Mouse (Mus musculus) intestine, postnatal 0 days (tissue): ENCODE results near the gene Satb2. TPM values are rescaled to one million over a fixed set of nuclear protein-coding genes. Genes with fewer than 3 reads are reported as not detected.

Experiments used
- ATAC-seq: fragments of 200-750 bp; cut with Nextera tagmentation; 2 replicates; pipeline ENCODE4 v1.8.0; 2017; ENCODE audit warnings: mild to moderate bottlenecking, moderate TSS enrichment, moderate library complexity
- H3K27ac ChIP-seq: fragments of 300-500 bp; sonication (generic); 2 replicates; pipeline ENCODE4 v1.5.1; 2014; ENCODE audit warnings: mild to moderate bottlenecking, low read depth, low read length, moderate library complexity
- H3K27me3 ChIP-seq: fragments of 300-500 bp; sonication (generic); replicated peaks from 2 replicates; pipeline ENCODE4 v1.6.1; 2014; ENCODE audit warnings: low read length, mixed read lengths; ENCODE audit not compliant: control insufficient read depth, insufficient read depth
- H3K36me3 ChIP-seq: fragments of 300-500 bp; sonication (generic); 2 replicates; pipeline ENCODE4 v1.6.1; 2014; ENCODE audit warnings: mild to moderate bottlenecking, moderate library complexity; ENCODE audit not compliant: control insufficient read depth, insufficient read depth
- H3K4me1 ChIP-seq: fragments of 300-500 bp; sonication (generic); replicated peaks from 2 replicates; pipeline ENCODE4 v1.6.1; 2014; ENCODE audit warnings: antibody characterized with exemption, low read length, mixed read lengths; ENCODE audit not compliant: control insufficient read depth, insufficient read depth
- H3K4me2 ChIP-seq: fragments of 300-500 bp; sonication (generic); replicated peaks from 2 replicates; pipeline ENCODE4 v1.6.1; 2014; ENCODE audit warnings: low read depth, mild to moderate bottlenecking, moderate library complexity
- H3K4me3 ChIP-seq: fragments of 300-500 bp; sonication (generic); 2 replicates; pipeline ENCODE4 v1.5.1; 2014; ENCODE audit warnings: low read depth, low read length
- H3K9ac ChIP-seq: fragments of 300-500 bp; sonication (generic); 2 replicates; pipeline ENCODE4 v1.6.1; 2014; ENCODE audit warnings: mild to moderate bottlenecking, low read depth, low read length
- H3K9me3 ChIP-seq: fragments of 300-500 bp; sonication (generic); 2 replicates; pipeline ENCODE4 v1.6.1; 2016; ENCODE audit warnings: mixed run types; ENCODE audit not compliant: control insufficient read depth
- CTCF ChIP-seq: sonication (generic); IDR thresholded peaks from 2 replicates; pipeline ENCODE4 v1.5.1; 2016; ENCODE audit warnings: low read depth, mild to moderate bottlenecking, control low read depth, antibody characterized with exemption, moderate library complexity
- WGBS: fragments of 180-500 bp; shearing (Covaris S2); extraction: QIAGEN DNeasy Blood & Tissue Kit; methylation state at CpG from one replicate; pipeline ENCODE4 v1.1.7; 2014; 5-methylcytosine and 5-hydroxymethylcytosine counted together
- polyA plus RNA-seq: library from polyadenylated mRNA; unstranded; fragments of >200 nt; fragmentation: Nextera tagmentation; extraction: Ambion mirVana; gene quantifications from 2 replicates; pipeline ENCODE4 v1.2.1, GENCODE M21; 2015

Gene Satb2
- polyA plus RNA-seq, 1 experiment from 2014 or later: 2.4 TPM

DNA sequence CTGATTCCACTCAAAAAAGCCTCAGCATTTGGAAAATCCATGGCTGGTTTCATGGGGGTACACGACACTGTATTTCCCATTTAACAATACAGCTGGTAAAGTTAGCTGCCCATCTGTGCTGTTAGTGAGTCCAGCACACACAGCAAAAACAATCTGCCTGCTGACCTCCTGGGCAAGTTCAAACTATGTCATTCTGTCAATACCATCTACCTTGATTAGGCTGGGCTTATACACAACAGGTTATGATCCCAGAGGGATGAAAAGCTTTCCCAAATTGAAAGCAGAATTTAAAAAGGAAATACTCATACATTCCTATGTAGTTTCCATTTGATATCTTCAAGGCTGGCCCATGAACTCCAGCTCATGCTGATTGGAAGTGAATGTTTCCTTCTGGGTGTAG lies 113.2 kb downstream of the Satb2 start:
- TF ChIP-seq CTCF: no peak
- Histone ChIP-seq H3K4me1 (no peaks in the 10 kb centered on the region), H3K27me3 (no peaks in the 10 kb centered on the region), H3K9ac (no peak overlapping the region), H3K27ac (no peak overlapping the region), H3K4me3 (no peak overlapping the region), H3K4me2 (no peak overlapping the region), H3K9me3 (no peaks in the 10 kb centered on the region), H3K36me3 (0 out of 2 replicates have a peak, but pooled peaks cover 1% of the 10 kb centered on the region)
- 86% methylated on average over 1 of the region's 1 CpGs for WGBS
- ATAC-seq: no peak

DNA sequence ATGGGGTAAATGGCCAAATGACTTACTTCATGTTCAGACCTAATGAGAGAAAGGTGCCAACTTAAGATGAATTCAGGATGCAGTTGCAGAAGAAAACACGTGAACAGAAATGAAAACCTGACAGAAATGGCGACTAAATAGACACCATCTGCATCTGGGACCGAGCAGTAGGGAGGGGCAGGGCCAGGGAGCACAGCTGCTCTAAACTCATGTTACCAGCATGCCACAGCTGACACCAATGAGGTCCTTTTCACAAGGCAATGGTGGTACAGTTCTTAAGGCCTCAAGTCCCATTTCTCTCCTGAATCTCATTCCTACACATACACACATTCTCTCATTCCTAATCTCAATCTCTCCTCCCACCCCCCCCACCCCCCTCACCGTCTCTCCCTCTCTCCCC lies 115.7 kb downstream of the Satb2 start:
- Histone ChIP-seq H3K4me1 (no peaks in the 10 kb centered on the region), H3K4me2 (no peak overlapping the region), H3K36me3 (no peaks in the 10 kb centered on the region), H3K27me3 (no peaks in the 10 kb centered on the region), H3K9ac (no peak overlapping the region), H3K9me3 (no peaks in the 10 kb centered on the region), H3K4me3 (no peak overlapping the region), H3K27ac (no peak overlapping the region)
- no peak for TF ChIP-seq CTCF
- ATAC-seq: no peak
- WGBS: 83% methylated on average over 4 of the region's 4 CpGs

DNA sequence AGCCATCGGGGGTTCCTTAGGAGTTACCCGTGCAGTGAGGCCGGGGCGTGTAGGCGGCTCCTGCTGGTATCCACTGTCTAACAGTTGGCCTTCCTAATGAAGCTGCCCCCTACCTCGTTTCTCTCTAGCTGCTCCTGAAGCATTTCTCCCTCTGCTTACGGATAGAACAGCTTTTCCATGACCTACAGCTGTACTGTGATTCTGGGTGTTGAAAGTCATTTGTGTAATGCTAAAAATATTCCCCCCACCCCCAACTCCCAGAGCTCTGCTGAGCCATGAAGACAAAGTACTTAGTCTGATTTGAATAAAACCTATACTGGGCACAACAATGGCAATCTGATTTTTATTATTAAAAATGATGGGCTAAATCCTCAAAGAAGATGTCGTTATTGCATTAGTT lies 121.2 kb downstream of the Satb2 start:
- Histone ChIP-seq H3K9me3 (no peaks in the 10 kb centered on the region), H3K9ac (no peak overlapping the region), H3K4me3 (no peak overlapping the region), H3K4me2 (no peak overlapping the region), H3K4me1 (no peaks in the 10 kb centered on the region), H3K36me3 (no peaks in the 10 kb centered on the region), H3K27me3 (no peaks in the 10 kb centered on the region), H3K27ac (no peak overlapping the region)
- 90% methylated on average over 8 of the region's 8 CpGs for WGBS
- no peak for TF ChIP-seq CTCF
- no peak for ATAC-seq

DNA sequence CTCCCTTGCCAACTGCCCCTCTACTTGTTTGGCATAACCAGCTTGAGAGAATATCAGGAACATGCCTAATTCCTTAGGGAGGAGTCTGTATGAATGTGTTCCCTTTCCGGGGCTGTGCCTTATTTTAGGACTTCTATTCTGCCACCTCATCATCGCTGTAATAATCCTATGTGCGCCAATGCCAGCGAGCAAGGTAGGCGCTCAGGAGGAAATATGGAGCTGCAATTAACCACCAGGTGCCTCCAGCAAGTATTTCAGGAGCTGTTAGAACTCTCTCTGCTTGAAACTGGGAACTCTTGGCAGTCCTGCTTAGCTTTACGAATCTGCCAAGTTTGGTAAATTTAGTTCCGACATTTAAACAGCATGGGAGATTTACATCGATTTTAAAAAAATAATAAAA lies 128.0 kb downstream of the Satb2 start:
- WGBS: 93% methylated on average over 8 of the region's 8 CpGs
- Histone ChIP-seq H3K27me3 (no peaks in the 10 kb centered on the region), H3K9ac (no peak overlapping the region), H3K9me3 (no peaks in the 10 kb centered on the region), H3K4me1 (no peaks in the 10 kb centered on the region), H3K4me3 (no peak overlapping the region), H3K36me3 (no peaks in the 10 kb centered on the region), H3K4me2 (no peak overlapping the region), H3K27ac (no peak overlapping the region)
- no peak for ATAC-seq
- no peak for TF ChIP-seq CTCF

DNA sequence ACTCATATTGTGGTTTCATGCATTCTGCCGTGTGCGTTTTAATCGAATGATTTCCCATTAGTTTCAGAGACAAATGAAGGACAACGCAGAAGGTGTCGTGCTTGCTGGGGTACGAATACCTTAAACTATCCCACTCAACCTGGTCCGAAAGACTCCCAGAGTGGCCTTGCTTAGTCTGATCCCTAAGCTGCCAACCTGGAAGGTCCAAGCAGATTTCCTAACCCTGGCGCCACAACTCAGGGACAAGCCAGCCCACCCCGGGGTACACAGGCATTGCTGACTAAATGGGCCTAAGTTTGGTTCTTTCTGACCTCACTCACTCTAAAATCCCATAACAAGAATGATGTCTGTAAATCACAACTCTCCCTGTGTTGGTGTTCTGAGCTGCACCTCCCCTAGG lies 132.1 kb downstream of the Satb2 start:
- TF ChIP-seq CTCF: no peak
- Histone ChIP-seq H3K36me3 (no peaks in the 10 kb centered on the region), H3K4me3 (no peak overlapping the region), H3K9me3 (no peaks in the 10 kb centered on the region), H3K27ac (no peak overlapping the region), H3K27me3 (no peaks in the 10 kb centered on the region), H3K4me2 (no peak overlapping the region), H3K9ac (no peak overlapping the region), H3K4me1 (no peaks in the 10 kb centered on the region)
- WGBS: 92% methylated on average over 9 of the region's 9 CpGs
- ATAC-seq: no peak

DNA sequence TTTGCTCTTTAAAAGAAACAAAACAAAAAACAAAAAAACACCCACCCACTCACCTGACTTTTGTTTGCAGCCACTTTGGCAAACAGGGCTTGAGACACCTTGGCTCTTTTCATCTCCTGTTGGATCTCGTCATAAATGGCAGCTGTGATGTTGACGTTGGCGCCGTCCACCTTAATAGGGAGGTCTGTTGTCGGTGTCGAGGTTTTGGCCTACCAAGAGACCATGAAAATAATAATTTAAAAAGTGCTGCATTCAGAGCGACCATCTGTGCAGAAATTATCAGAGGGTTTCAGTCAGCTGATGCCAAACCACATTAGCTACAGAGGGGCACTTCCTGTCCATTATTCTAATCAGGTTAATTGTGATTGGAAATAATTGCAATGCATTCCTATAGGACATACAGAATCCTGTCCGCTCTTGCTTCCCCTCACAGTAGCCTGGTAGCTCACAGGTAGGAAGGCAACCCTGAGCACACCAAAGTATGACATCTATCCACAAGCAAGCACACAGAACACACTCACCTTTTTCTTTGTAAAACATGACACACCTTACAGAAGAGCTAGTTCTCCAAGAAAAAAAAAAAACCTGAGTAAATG lies 132.8 kb downstream of the Satb2 start:
- H3K27ac ChIP-seq: no peak overlapping the region
- no peak overlapping the region for H3K4me2 ChIP-seq
- H3K36me3 ChIP-seq: no peaks in the 10 kb centered on the region
- ATAC-seq: no peak
- H3K4me1 ChIP-seq: no peaks in the 10 kb centered on the region
- no peaks in the 10 kb centered on the region for H3K27me3 ChIP-seq
- H3K9ac ChIP-seq: no peak overlapping the region
- no peaks in the 10 kb centered on the region for H3K9me3 ChIP-seq
- 79% methylated on average over 8 of the region's 8 CpGs for WGBS
- no peak for TF ChIP-seq CTCF
- no peak overlapping the region for H3K4me3 ChIP-seq
